Mouse (Mus musculus): ENCODE measurements around the gene Rbbp4. TPM values are rescaled to one million over a fixed set of nuclear protein-coding genes. Genes with fewer than 3 reads are reported as not detected.

Gene Rbbp4
- polyA plus RNA-seq, 1 experiment from 2014 or later, result 644 TPM

DNA sequence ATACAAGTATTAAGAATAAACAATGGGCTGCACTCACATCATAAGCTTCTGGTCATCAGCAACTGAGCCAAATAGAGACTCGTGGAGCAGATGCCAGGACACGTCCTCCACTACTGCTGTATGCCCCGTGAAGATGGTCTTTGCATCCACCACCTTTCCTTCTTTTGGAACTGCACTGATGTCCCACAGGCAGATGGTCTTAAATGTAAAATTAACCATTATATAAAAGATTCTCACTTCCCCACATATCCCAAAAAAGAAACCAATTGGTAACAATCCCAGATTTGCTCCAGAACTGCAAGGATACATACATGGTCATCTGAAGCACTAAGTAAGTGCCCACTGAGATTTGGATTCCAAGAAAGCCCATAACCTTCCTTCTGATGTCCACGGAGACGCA, 13.1 kb downstream of the Rbbp4 start:
- ATAC-seq (ENCODE audit: insufficient number of reproducible peaks, low FRiP score, low TSS enrichment, low read depth) (no peak), DNase-seq (ENCODE audit: low spot score) (no peak)
- 95% methylated on average over 5 of the region's 5 CpGs for WGBS
- H3K27ac ChIP-seq (replicated peaks; ENCODE audit: low read depth, low read length), result no peak overlapping the region
- H3K9ac ChIP-seq (ENCODE audit: low read length), result no peak overlapping the region
- no peak overlapping the region for H3K4me2 ChIP-seq (ENCODE audit: low read depth, severe bottlenecking)
- no peaks in the 10 kb centered on the region for H3K4me1 ChIP-seq (ENCODE audit: control insufficient read depth, insufficient read depth, low read length)
- no peak overlapping the region for H3K4me3 ChIP-seq (ENCODE audit: low read depth, low read length)
- peaks cover 24% of the 10 kb centered on the region for H3K36me3 ChIP-seq (ENCODE audit: control insufficient read depth, insufficient read depth, low read length)
- H3K9me3 ChIP-seq (ENCODE audit: control insufficient read depth, low read length), result no peaks in the 10 kb centered on the region
- H3K27me3 ChIP-seq (ENCODE audit: control insufficient read depth, insufficient read depth, low read length), result no peaks in the 10 kb centered on the region

DNA sequence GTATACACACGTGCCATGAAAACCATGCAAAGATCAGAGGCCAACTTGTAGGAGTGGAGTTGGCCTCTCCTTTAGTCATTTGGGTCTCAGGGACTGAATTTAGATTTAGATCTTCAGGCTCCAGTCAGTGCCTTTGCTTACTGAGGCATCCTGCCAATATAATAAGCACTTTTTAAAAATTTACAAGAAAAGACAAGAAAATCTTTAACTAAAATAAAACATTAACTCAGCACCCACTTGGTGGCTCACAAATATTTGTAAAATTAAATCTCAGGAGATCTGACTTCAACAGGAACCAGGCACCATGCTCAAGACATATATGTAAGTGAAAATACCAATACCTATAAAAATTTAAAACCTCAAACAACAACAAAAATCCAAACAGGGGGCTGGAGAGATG, 14.3 kb downstream of the Rbbp4 start:
- H3K4me1 ChIP-seq (ENCODE audit: control insufficient read depth, insufficient read depth, low read length), result no peaks in the 10 kb centered on the region
- H3K27me3 ChIP-seq (ENCODE audit: control insufficient read depth, insufficient read depth, low read length), result no peaks in the 10 kb centered on the region
- ATAC-seq (ENCODE audit: insufficient number of reproducible peaks, low FRiP score, low TSS enrichment, low read depth) (no peak), DNase-seq (ENCODE audit: low spot score) (no peak)
- no peak overlapping the region for H3K4me2 ChIP-seq (ENCODE audit: low read depth, severe bottlenecking)
- no peak overlapping the region for H3K9ac ChIP-seq (ENCODE audit: low read length)
- no peaks in the 10 kb centered on the region for H3K9me3 ChIP-seq (ENCODE audit: control insufficient read depth, low read length)
- no peak overlapping the region for H3K4me3 ChIP-seq (ENCODE audit: low read depth, low read length)
- peaks cover 22% of the 10 kb centered on the region for H3K36me3 ChIP-seq (ENCODE audit: control insufficient read depth, insufficient read depth, low read length)
- WGBS, result 100% methylated on average over 1 of the region's 1 CpGs
- no peak overlapping the region for H3K27ac ChIP-seq (replicated peaks; ENCODE audit: low read depth, low read length)

DNA sequence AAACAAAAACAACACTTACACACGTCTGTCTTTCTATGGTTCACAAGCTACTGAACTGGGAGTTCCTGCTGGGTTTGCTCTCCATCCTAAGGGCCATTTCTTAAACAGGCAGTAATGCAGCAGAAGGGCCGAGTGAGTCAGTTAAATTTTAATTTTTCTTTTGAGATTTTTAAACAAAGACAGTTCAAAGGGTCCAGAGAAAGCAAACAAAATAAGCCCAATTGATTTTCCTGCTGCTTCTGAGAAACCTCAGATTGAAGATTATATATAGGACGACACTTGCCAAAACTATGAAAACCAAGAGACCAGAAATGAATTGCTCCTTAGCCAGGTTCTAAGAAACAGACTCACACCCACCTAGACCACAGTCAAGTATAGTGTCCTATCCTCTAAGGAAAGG, 21.3 kb downstream of the Rbbp4 start:
- Histone ChIP-seq H3K4me3 (ENCODE audit: low read depth, low read length) (no peak overlapping the region), H3K9me3 (ENCODE audit: control insufficient read depth, low read length) (no peaks in the 10 kb centered on the region), H3K4me1 (ENCODE audit: control insufficient read depth, insufficient read depth, low read length) (no peaks in the 10 kb centered on the region), H3K4me2 (ENCODE audit: low read depth, severe bottlenecking) (no peak overlapping the region), H3K27ac (replicated peaks; ENCODE audit: low read depth, low read length) (no peak overlapping the region), H3K36me3 (ENCODE audit: control insufficient read depth, insufficient read depth, low read length) (peaks cover 42% of the 10 kb centered on the region), H3K27me3 (ENCODE audit: control insufficient read depth, insufficient read depth, low read length) (no peaks in the 10 kb centered on the region), H3K9ac (ENCODE audit: low read length) (no peak overlapping the region)
- DNase-seq (ENCODE audit: low spot score) (no peak), ATAC-seq (ENCODE audit: insufficient number of reproducible peaks, low FRiP score, low TSS enrichment, low read depth) (no peak)
- 92% methylated on average over 3 of the region's 3 CpGs for WGBS

DNA sequence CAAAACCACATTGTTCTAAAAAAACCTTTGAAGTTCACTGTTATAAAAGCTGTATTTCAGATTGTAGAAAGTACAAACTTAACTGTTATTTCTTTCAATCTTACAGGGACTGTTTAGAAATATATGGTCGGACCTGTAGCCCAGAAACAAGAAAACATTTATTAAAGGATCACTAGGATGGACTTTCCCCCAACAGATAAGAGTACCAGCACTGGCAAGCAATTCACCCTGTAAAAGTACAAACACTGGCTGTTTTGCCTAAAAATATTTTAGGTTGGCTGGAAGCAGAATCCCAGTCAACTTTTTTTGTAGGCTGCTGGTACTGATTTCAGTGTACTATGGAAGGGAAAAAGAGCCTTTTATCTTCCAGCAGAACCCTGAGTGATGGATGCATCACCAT, 27.2 kb downstream of the Rbbp4 start:
- Histone ChIP-seq H3K9me3 (ENCODE audit: control insufficient read depth, low read length) (no peaks in the 10 kb centered on the region), H3K36me3 (ENCODE audit: control insufficient read depth, insufficient read depth, low read length) (peaks cover 18% of the 10 kb centered on the region; the same call in 1 of the 2 replicates)
- 96% methylated on average over 1 of the region's 1 CpGs for WGBS

DNA sequence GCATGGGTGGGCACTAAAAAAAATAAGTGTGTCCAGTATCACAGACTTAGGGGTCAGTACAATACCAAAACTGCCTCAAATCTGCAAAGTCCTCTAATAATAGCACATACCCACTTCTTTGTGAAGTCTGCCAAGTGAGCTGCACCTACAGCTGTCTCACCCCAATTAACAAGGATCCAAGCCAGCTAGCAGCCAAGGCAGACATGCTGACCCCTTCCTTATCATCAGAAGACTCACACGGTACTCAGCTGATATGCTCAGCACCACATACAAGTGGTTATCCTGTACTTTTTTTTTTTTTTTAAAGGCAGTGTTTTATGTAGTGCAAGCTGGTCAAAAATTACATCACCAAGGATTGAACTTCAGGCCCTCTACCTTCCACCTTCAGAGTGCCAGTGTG, 30.9 kb downstream of the Rbbp4 start:
- H3K4me1 ChIP-seq (ENCODE audit: control insufficient read depth, insufficient read depth, low read length), result no peaks in the 10 kb centered on the region
- WGBS, result 75% methylated on average over 1 of the region's 1 CpGs
- DNase-seq (ENCODE audit: low spot score) (no peak), ATAC-seq (ENCODE audit: insufficient number of reproducible peaks, low FRiP score, low TSS enrichment, low read depth) (no peak)
- H3K9me3 ChIP-seq (ENCODE audit: control insufficient read depth, low read length), result no peaks in the 10 kb centered on the region
- no peak overlapping the region for H3K4me3 ChIP-seq (ENCODE audit: low read depth, low read length)
- H3K9ac ChIP-seq (ENCODE audit: low read length), result no peak overlapping the region
- H3K36me3 ChIP-seq (ENCODE audit: control insufficient read depth, insufficient read depth, low read length), result peaks cover 5% of the 10 kb centered on the region; the same call in 1 of the 2 replicates
- H3K27ac ChIP-seq (replicated peaks; ENCODE audit: low read depth, low read length), result no peak overlapping the region
- H3K4me2 ChIP-seq (ENCODE audit: low read depth, severe bottlenecking), result no peak overlapping the region
- H3K27me3 ChIP-seq (ENCODE audit: control insufficient read depth, insufficient read depth, low read length), result no peaks in the 10 kb centered on the region

More for the DNA sequence above, 27.2 kb downstream of the Rbbp4 start:
- no peaks in the 10 kb centered on the region for H3K27me3 ChIP-seq (ENCODE audit: control insufficient read depth, insufficient read depth, low read length)
- no peak overlapping the region for H3K4me3 ChIP-seq (ENCODE audit: low read depth, low read length)
- H3K9ac ChIP-seq (ENCODE audit: low read length), result no peak overlapping the region
- no peak overlapping the region for H3K4me2 ChIP-seq (ENCODE audit: low read depth, severe bottlenecking)
- no peaks in the 10 kb centered on the region for H3K4me1 ChIP-seq (ENCODE audit: control insufficient read depth, insufficient read depth, low read length)
- H3K27ac ChIP-seq (replicated peaks; ENCODE audit: low read depth, low read length), result no peak overlapping the region
- ATAC-seq (ENCODE audit: insufficient number of reproducible peaks, low FRiP score, low TSS enrichment, low read depth) (no peak), DNase-seq (ENCODE audit: low spot score) (no peak)

DNA sequence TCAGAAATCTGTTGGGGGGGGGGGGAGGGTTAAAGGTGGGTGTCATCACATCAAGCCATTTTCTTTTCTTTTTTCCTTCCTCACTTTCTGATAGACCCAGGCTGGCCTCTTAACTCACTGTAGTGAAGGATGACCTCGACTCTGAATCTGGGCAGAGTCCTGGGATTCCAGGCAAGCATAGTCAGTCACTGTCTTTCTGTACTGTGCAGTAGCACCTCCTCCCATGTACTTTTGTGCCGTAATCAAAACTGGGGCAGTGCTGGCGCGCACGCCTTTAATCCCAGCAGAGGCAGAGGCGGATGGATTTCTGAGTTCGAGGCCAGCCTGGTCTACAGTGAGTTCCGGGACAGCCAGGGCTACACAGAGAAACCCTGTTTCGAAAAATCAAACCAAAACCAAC, 31.4 kb downstream of the Rbbp4 start:
- H3K27ac ChIP-seq (replicated peaks; ENCODE audit: low read depth, low read length), result no peak overlapping the region
- H3K9me3 ChIP-seq (ENCODE audit: control insufficient read depth, low read length), result no peaks in the 10 kb centered on the region
- H3K4me2 ChIP-seq (ENCODE audit: low read depth, severe bottlenecking), result no peak overlapping the region
- no peak for ATAC-seq (ENCODE audit: insufficient number of reproducible peaks, low FRiP score, low TSS enrichment, low read depth)
- no peaks in the 10 kb centered on the region for H3K4me1 ChIP-seq (ENCODE audit: control insufficient read depth, insufficient read depth, low read length)
- H3K9ac ChIP-seq (ENCODE audit: low read length), result no peak overlapping the region
- no peak overlapping the region for H3K4me3 ChIP-seq (ENCODE audit: low read depth, low read length)
- H3K36me3 ChIP-seq (ENCODE audit: control insufficient read depth, insufficient read depth, low read length), result peaks cover 5% of the 10 kb centered on the region; the same call in 1 of the 2 replicates
- no peak for DNase-seq (ENCODE audit: low spot score)
- H3K27me3 ChIP-seq (ENCODE audit: control insufficient read depth, insufficient read depth, low read length), result no peaks in the 10 kb centered on the region
- WGBS, result 89% methylated on average over 9 of the region's 9 CpGs

DNA sequence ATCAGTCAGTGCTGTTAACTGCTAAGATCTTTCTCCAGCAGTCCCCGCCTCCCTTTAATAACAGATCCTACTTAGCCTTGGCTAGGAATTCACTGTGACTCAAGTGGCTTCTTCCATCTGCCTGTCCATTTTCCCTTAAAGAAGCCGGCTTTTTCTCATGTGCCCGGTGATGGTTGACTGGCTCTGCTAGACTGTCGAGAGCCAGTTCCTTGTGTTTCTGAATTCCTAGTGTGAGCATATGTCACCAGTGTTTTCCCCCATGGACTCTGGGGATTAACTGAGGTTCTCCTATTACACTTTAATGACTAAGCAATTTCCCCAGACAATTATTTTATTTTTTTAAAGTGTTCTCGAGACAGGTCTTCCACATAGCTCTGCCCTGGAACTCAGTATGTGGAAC, 31.8 kb downstream of the Rbbp4 start:
- H3K9ac ChIP-seq (ENCODE audit: low read length), result no peak overlapping the region
- H3K4me2 ChIP-seq (ENCODE audit: low read depth, severe bottlenecking), result no peak overlapping the region
- no peak for DNase-seq (ENCODE audit: low spot score)
- H3K27me3 ChIP-seq (ENCODE audit: control insufficient read depth, insufficient read depth, low read length), result no peaks in the 10 kb centered on the region
- H3K4me3 ChIP-seq (ENCODE audit: low read depth, low read length), result no peak overlapping the region
- H3K9me3 ChIP-seq (ENCODE audit: control insufficient read depth, low read length), result no peaks in the 10 kb centered on the region
- 80% methylated on average over 5 of the region's 5 CpGs for WGBS
- H3K27ac ChIP-seq (replicated peaks; ENCODE audit: low read depth, low read length), result no peak overlapping the region
- no peak for ATAC-seq (ENCODE audit: insufficient number of reproducible peaks, low FRiP score, low TSS enrichment, low read depth)
- peaks cover 3% of the 10 kb centered on the region; the same call in 1 of the 2 replicates for H3K36me3 ChIP-seq (ENCODE audit: control insufficient read depth, insufficient read depth, low read length)
- peaks cover 2% of the 10 kb centered on the region; the same call in 1 of the 2 replicates for H3K4me1 ChIP-seq (ENCODE audit: control insufficient read depth, insufficient read depth, low read length)

DNA sequence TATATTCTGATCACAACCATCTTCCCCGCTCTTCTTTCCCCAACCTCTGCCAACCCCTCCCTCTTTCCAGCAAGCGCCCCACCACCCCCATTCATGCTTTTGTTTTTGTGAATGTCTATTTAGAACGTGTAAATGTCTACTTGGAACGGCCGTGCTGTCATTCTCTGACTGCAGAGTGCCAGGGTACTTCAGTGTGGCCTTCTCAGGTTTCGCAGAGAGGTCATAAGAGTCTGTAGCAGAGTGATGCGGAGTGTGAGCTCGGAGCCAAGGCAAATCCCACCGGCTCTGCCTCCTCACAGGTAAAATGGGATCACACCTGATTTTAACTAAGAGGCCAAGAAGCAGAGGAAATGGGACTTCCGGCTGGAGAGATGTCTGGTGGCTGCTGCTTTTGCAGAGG, 36.0 kb downstream of the Rbbp4 start:
- ATAC-seq (ENCODE audit: insufficient number of reproducible peaks, low FRiP score, low TSS enrichment, low read depth), result no peak
- Histone ChIP-seq H3K9me3 (ENCODE audit: control insufficient read depth, low read length) (no peaks in the 10 kb centered on the region), H3K4me1 (ENCODE audit: control insufficient read depth, insufficient read depth, low read length) (peaks cover 2% of the 10 kb centered on the region; the same call in 1 of the 2 replicates), H3K27me3 (ENCODE audit: control insufficient read depth, insufficient read depth, low read length) (no peaks in the 10 kb centered on the region), H3K9ac (ENCODE audit: low read length) (no peak overlapping the region), H3K4me3 (ENCODE audit: low read depth, low read length) (no peak overlapping the region), H3K4me2 (ENCODE audit: low read depth, severe bottlenecking) (no peak overlapping the region), H3K36me3 (ENCODE audit: control insufficient read depth, insufficient read depth, low read length) (no peaks in the 10 kb centered on the region), H3K27ac (replicated peaks; ENCODE audit: low read depth, low read length) (no peak overlapping the region)
- DNase-seq (ENCODE audit: low spot score), result no peak
- 47% methylated on average over 10 of the region's 10 CpGs for WGBS

DNA sequence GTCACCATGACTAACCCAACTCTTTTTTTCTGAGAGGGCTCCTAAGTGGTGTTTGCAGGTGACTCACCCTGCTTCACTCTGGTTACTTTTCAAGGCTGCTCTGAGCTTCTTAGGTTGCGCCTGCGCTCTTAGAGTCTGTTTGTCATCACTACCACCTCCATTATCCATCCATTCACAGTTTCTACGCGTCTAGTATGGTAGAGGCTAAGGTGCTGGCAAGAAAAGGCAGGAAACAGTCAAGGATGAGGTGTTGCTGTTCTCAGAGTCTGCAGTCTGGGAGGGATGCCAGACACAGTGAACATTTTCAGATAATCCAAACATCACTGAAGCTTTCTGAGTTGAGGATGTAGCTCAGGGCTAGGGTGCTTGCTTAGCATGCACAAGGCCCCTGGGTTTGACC, 37.4 kb downstream of the Rbbp4 start:
- peaks cover 2% of the 10 kb centered on the region; the same call in 1 of the 2 replicates for H3K4me1 ChIP-seq (ENCODE audit: control insufficient read depth, insufficient read depth, low read length)
- ATAC-seq (ENCODE audit: insufficient number of reproducible peaks, low FRiP score, low TSS enrichment, low read depth) (no peak), DNase-seq (ENCODE audit: low spot score) (no peak)
- 89% methylated on average over 4 of the region's 4 CpGs for WGBS
- no peak overlapping the region for H3K27ac ChIP-seq (replicated peaks; ENCODE audit: low read depth, low read length)
- no peak overlapping the region for H3K4me2 ChIP-seq (ENCODE audit: low read depth, severe bottlenecking)
- H3K4me3 ChIP-seq (ENCODE audit: low read depth, low read length), result no peak overlapping the region
- H3K9ac ChIP-seq (ENCODE audit: low read length), result no peak overlapping the region
- H3K36me3 ChIP-seq (ENCODE audit: control insufficient read depth, insufficient read depth, low read length), result no peaks in the 10 kb centered on the region
- no peaks in the 10 kb centered on the region for H3K9me3 ChIP-seq (ENCODE audit: control insufficient read depth, low read length)
- H3K27me3 ChIP-seq (ENCODE audit: control insufficient read depth, insufficient read depth, low read length), result no peaks in the 10 kb centered on the region

All from limb, embryonic 11.5 days (tissue).